Mouse (Mus musculus) kidney, postnatal 25 days (tissue): ENCODE data around the gene Elmsan1.

Experiments used
- DNase-seq, 2 experiments: peaks; one replicate each; pipeline ENCODE4 v3.0.0; 2021; ENCODE audit warnings: mixed read lengths in 2 of 2

Elmsan1 gene

DNA sequence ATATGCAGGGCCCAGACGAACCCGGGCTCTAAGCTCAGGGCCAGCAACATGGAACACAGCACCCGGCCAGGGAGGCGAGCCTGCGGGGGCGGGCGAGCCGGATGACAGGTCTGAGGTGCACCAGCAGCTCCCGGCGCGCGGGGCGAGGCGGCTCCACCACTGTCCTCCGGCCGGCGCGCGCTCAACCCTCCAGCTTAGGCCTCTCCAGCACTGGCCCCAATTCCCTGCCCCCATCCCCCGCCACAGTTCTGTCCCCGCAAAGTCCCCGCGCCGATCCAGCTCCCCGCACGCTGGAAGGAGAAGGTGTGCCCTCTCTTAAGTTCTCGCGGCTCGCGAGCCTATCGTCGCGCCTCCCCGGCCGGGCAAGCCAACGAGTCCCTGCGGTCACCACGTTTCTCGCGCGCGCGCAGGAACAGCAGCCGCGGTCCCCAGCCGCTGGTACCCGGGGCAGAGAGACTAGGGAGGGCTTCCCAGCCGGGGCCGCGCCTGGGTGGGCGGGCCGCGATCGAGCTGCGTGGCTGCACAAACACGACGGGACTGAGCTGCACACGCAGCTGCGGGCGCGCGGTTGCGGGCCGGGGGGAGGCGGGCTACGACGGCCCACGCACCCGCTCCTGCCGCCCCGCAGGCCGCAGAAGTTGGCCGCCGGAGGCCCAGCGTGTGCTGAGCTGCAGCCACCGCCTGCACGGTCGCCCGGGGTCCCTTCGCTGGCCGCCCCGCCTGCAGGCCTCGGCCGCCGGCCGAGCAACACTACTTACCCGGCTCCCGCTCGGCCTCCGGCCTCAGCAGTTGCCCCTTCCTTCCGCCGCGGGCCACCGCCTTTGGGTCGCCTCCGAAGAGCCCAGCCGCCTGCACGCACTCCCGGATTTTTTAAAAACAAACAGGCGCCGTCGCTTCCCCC is 25.7 kb downstream of the Elmsan1 start:
- peak; percentile 59 to 85 for DNase-seq

GRCm38 (mm10) chr12:84192280-84192679 is 26.4 kb downstream of the Elmsan1 start:
- DNase-seq = peak in 1 of 2 experiments; percentile 38

DNA sequence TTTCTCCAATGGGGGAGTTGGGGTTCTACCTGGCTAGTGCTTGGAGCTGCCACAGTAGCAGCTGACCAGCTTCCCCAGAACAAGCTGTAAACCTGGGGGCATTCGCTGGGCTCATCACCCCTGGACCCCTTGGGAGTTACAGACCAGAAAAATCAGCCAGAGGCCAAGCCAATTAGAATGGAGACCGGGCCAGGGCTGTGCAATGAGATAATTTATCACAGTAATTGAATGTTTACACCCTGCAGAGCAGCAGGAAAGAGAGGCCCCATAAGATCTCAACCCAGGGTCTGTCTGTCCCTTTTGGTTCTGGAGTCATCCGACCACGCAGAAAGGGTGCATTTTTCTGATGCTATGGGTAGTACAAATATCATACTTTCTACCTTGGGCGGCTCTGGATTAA is 26.9 kb downstream of the Elmsan1 start:
- peak in 1 of 2 experiments; percentile 35 for DNase-seq

DNA sequence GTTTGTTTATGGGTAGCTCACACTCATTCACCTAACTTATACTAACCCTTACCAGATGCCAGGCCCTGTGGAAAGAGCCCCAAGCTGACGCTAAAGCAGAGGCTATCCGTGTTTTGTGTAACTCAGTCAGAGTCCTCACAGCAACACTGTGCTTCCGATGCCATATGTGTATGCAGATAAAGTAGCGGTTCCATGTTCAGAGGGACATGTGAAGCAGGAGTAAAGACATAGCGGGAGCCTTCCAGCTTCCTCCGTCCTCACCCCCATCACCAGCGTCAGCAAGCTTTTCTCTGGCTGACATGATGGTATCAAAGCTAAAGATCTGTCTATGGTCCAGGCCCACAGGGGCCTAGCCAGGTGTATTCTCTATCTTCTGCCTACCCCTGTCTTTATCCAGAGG is 27.5 kb downstream of the Elmsan1 start:
- peak in 1 of 2 experiments; percentile 27 for DNase-seq

GRCm38 (mm10) chr12:84190151-84190820 is 28.4 kb downstream of the Elmsan1 start:
- DNase-seq = peak; percentile 50 to 72

GRCm38 (mm10) chr12:84188881-84189444 is 29.7 kb downstream of the Elmsan1 start:
- DNase-seq = peak in 1 of 2 experiments; percentile 46

DNA sequence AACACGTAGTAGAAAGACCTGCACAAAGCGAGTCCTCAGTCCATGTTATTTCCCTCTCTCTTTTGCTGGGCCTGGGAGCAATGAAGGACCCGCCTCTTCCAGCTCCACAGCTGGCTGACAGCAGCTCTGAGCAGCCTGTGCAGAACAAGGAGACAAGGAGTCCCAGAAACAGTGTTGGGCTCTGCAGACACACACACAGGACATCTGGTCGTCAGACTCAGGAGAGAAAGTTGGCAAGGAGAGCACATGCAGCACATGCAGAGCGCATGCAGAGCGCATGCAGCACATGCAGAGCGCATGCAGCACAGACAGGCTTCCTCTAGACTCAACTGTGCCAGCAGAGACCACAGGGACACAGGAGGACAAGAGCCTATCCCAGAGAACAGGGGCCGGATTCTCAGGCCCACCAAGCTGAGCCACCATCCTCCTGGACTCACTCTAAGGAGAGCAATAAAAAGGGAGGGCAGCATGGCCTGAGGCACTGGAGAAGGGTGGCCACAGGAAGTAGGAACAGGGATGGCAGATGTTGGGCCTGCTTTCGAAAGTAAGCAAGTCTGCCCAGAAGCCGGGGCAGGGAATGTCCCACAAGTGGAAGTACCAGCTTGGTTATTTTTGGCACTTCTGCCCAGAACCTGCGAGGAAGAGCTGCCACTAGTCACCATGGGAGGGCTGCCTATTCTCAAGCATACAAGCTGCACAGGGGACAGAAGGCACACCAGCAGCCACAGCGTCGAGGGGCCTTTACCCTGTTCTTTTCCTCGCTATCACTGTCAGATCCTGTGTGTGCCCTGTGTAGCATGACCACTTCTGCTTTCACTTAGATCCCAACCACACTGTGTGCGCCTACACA is 30.7 kb downstream of the Elmsan1 start:
- DNase-seq = peak in 1 of 2 experiments; percentile 60

DNA sequence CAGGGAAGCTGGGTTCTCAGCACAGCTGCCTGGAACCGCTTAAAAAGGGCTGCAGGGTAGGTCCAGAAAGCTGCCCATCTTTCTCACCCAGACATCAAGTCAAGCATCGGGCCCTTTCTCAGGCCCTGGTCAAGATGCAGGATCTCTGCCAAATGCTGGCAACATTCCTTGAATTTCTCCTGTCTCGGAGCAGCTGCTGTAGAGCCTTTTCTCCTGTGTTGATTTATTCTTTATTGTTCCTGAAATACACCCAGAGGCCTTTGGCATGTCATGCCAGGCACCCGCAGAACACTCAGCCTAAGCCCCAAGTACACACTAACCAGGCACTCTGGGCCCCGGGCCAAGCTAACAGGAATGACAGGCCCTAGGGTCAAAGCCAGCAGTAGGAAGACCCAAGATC is 31.7 kb downstream of the Elmsan1 start:
- DNase-seq = peak; percentile 90 to 91

- peak in 1 of 2 experiments; percentile 24 for DNase-seq
These were observed 32.1 kb downstream of the Elmsan1 start for GRCm38 (mm10) chr12:84186536-84186935.

GRCm38 (mm10) chr12:84185547-84185946 is 33.1 kb downstream of the Elmsan1 start:
- DNase-seq = peak in 1 of 2 experiments; percentile 56

DNA sequence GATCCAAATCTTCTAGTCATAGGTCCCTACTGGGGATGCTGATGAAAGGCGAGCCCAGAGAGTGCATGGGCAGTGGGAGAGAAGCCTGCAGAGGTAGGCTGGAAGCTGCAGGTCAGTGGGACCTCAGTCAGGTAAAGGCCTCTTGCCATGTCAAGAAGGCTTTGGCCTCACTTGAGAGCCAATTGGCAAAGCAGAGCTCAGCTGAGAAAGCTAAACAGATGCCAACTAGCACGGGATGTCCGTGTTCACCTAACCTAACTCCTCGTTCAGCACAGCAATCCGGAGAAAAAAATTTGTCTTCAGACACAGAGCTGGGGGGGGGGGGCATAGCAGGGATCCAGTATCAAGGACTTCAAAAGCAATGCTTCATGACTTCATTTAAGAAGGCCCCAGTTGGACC is 33.7 kb downstream of the Elmsan1 start:
- DNase-seq = no peak

GRCm38 (mm10) chr12:84181999-84182398 is 36.7 kb downstream of the Elmsan1 start:
- peak; percentile 49 to 82 for DNase-seq

- DNase-seq = peak; percentile 87 to 92
These were observed 37.8 kb downstream of the Elmsan1 start for GRCm38 (mm10) chr12:84180701-84181435.

DNA sequence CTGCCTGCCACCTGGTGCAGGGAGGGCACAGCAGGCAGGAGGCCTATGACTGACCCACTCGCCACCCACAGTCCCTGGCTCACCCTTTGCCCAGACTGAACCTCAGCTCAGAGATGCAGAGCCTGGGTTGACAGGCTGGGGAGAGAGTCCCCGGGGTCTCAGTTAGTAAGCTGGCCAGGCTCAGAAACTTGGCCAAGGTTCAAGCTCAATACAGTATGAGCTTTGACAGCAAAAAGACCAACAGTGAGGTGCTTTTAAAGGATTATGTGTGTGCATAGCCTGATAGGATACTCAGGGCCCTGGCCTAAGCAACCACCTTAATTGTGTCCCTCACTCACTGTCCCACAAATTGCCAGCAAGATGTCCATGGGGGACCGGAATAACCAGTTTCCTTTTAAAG is 38.6 kb downstream of the Elmsan1 start:
- DNase-seq = no peak

GRCm38 (mm10) chr12:84178652-84179445 is 39.8 kb downstream of the Elmsan1 start:
- no peak for DNase-seq

- peak in 1 of 2 experiments; percentile 34 for DNase-seq
These were observed 40.6 kb downstream of the Elmsan1 start for GRCm38 (mm10) chr12:84178052-84178451.

- DNase-seq = peak in 1 of 2 experiments; percentile 23
These were observed 41.6 kb downstream of the Elmsan1 start for GRCm38 (mm10) chr12:84176886-84177765.

DNA sequence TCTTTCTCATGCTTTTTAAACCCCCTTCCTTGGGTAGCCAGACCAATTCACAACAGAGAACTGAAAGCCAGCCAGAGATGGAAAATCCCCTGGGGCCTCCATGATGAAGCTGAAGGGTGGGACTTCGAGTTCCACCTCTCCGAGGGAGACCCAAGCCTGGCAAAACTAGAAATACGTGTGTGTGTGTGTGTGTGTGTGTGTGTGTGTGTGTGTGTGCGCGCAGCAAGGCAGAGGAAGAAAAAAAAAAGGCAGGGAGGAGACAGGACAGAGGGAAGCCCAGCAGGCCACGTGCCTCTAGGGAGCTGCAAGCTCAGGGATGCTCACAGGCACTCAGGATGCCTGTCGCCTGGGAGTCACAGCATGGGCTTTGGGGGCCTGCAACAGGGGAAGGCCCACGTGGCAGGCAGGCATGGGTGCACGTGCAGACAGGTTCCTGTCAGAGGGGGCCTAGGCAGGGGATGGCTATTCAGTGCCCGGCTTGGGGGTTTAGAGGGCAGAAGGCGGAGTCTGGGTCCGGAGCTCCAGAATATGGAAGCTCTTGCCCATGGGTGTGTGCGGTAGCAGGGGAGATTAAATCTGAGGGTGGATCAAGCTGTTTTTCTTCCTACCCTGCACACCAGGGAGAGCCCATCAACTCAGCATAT is 42.4 kb downstream of the Elmsan1 start:
- peak; percentile 40 to 72 for DNase-seq

DNA sequence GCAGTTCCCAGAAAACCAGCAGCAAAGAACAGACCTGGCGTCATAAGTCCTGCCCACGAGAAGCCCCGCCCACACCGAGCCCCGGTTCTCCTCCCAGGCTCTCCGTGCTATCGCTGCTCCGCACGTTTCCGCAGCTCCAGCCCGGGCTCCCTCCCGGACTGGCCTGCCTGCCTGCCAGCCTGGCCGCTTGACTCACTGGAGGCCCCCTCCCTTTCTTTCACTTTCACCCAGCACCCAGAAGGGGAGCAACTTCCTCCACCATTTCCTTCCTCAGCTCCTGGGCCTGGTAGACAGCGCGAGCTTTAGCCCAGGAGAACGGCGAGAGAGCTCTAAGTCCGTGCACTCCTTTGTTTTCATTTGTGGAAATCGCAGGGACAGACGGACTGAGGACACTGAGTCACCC is 43.0 kb downstream of the Elmsan1 start:
- peak; percentile 94 to 97 for DNase-seq
